Mouse (Mus musculus) bone marrow macrophage, adult 2 months (primary cell): Measurements from ENCODE around the gene Mia2.

Source experiments
- CTCF ChIP-seq: IDR thresholded peaks from 2 replicates; pipeline ENCODE4 v1.5.1; 2012; ENCODE audit warnings: low read depth, mild to moderate bottlenecking, low read length, moderate library complexity
- POLR2A ChIP-seq: IDR thresholded peaks from 2 replicates; pipeline ENCODE4 v1.6.1; 2012; ENCODE audit warnings: mild to moderate bottlenecking, low read depth, low read length, borderline replicate concordance

DNA sequence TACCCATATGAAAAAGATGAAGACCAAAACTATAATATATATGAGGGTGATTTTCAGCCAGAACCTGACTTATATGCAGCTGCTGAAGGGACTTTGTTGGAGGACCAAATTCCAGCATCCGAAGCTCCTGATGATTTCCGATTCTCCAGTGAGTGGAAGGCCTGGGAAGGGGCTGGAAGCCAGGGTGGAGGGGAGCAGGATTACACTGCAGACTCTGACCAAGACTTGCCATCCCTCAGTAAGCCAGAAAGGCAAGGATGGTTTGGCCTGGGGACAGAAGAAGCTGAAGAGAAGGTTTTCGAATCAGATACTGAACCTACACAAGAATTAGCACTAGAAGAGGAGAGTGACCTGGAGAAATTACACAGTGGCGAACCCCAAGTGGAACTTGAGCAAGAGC, 12.3 kb downstream of the Mia2 start:
- TF ChIP-seq POLR2A (no peak), CTCF (no peak)
